Mouse (Mus musculus): ENCODE data around the gene Stk11. TPM values are rescaled to one million over a fixed set of nuclear protein-coding genes. Genes with fewer than 3 reads are reported as not detected.
A peak's percentile ranks its signal among the peaks of the same experiment; 100 is the strongest.

The Stk11 gene
- polyA plus RNA-seq, 1 experiment from 2014 or later: 18.3 TPM

DNA sequence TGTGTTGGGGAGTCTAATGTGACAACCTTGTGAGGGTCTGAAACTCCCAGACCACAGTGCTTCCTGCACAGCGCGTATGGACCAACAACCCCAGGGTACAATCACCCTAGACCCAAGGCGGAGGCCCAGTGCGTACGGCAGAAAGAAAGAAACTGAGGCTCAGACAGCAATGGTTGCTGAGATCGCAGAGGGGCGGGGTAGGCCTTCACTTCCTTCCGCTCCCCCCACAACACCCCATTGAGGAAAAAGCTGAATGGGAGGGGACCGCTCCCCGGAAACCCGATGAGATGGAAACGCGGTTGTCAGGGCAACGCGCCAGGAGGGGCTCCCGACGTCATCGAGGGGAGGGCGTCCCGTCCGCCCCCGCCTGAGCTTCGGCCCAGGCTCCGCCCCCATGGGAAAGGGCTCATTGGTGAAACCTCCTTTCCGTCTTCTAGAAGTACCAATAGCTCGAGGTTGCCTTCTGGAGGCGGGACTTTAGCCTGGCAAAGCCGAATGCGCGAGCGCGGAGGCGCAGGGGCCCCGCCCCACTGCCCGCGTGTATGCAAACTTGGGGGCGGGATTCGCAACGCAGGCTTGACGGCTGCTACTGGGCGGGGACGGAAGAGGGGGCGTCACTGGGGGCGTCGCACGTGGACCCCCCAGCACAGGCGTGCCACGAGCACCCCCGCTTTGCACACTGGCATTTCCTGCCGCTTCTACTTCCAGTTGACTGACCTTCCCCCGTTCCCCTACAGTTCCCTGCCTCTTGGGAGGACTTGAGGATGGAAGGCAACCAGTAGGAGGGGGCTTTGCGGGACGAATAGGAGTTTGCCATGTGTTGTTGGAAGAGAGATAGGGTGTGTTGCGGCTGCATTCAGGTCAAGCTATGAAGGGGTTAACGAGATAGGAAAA lies 44.2 kb downstream of the Stk11 start:
- under 1% methylated on average over 55 of the region's 55 CpGs for WGBS (ENCODE audit: insufficient replicate concordance)
- Histone ChIP-seq H3K27me3 (no peaks in the 10 kb centered on the region), H3K9ac (peak overlapping the region; percentile 74), H3K9me3 (replicated peaks) (no peaks in the 10 kb centered on the region), H3K4me2 (peak overlapping the region; percentile 95), H3K4me3 (replicated peaks) (peak overlapping the region; percentile 59), H3K27ac (peak overlapping the region; percentile 92), H3K36me3 (peaks cover 29% of the 10 kb centered on the region), H3K4me1 (replicated peaks) (peaks cover 95% of the 10 kb centered on the region)
- DNase-seq: peak; percentile 99
- peak; percentile 80 for ATAC-seq (ENCODE audit: low read depth)

DNA sequence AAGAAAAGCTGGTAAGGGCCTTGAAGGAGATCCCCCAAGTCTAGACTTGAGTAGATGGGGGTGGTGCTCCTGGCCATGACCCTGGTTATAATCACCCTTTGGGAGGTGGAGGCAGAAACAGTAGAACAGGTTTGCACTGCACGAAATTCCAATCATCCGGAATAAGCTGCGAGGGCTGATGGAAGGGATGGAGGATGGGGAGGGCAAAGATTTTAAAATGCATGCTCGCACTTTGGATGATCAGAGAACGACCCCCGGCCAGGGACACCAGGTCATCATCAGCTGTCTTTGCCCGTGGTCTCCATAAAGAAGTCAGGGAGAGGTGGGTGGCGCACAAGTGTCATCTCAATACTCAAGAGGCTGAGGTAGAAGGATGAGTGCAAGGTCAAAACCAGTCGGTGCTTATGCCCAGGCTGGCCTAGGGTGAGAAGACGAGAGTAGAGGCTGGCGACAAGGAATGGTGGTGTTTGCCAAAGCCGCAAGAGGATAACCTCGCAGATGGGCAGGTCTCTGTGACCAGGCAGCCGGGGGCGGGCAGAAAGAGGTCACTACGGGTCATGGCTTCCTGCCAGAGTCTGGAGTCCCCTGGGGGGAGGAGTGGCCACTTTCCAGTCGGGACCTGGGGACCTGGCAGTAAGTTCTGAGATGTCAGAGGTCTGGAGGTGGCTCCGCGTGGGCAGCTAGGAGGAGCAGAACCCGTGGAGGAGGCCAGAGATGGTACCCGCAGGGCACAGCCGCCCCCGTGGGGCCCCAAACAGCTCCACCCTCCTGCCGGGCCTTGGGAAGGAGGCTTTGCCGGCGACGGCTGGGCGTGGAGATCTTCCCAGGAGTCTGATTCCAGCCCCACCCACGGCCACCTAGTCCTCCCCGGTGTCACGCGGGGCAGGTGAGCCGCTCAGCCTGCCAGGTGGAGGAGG lies 45.1 kb downstream of the Stk11 start:
- Histone ChIP-seq H3K27ac (peak overlapping the region; percentile 92), H3K36me3 (peaks cover 20% of the 10 kb centered on the region), H3K9me3 (replicated peaks) (no peaks in the 10 kb centered on the region), H3K4me3 (replicated peaks) (peak overlapping the region; percentile 59), H3K27me3 (no peaks in the 10 kb centered on the region), H3K4me2 (peak overlapping the region; percentile 95), H3K9ac (peak overlapping the region; percentile 74), H3K4me1 (replicated peaks) (peaks cover 94% of the 10 kb centered on the region)
- WGBS (ENCODE audit: insufficient replicate concordance): under 1% methylated on average over 33 of the region's 33 CpGs
- DNase-seq (peak; percentile 76), ATAC-seq (ENCODE audit: low read depth) (peak; percentile 42)

DNA sequence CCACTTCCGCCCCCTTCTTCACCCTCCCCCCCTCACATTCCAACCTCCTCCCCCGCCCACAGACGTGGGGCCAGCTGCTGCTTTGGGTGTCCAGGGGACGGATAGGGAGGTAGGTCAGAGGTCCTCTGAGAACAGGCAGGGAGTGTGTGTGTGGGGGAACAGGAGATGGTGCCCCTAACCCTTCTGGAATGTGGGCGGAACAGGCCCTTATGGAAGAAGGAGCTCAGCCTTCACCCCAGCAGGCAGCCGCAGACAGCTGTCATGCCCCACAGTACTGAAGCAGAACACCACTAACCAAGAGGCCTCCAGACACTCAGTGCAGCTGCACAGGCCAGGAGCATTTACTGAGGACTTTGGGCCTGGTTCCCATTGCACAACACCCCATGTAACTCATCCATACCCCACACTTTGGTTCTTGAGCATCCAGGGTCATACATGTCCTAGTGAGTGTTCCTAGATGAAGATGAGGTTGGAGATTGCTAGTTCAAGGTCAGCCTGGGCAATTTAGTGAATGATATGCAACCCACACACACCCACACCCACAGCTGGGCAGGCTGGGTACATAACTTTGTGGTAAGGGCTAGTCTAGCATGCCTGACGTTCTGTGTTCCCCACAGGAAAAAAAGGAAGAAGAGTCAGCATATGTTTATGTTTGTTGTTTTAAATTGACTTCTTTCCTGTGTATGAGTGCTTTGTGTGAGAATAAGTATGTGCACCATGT lies 46.1 kb downstream of the Stk11 start:
- Histone ChIP-seq H3K4me2 (peak overlapping the region; percentile 95), H3K36me3 (peaks cover 10% of the 10 kb centered on the region), H3K9ac (peak overlapping the region; percentile 74), H3K27me3 (no peaks in the 10 kb centered on the region), H3K4me3 (replicated peaks) (peak overlapping the region; percentile 59), H3K4me1 (replicated peaks) (peaks cover 93% of the 10 kb centered on the region), H3K9me3 (replicated peaks) (no peaks in the 10 kb centered on the region), H3K27ac (peak overlapping the region; percentile 92)
- WGBS (ENCODE audit: insufficient replicate concordance): 29% methylated on average over 6 of the region's 7 CpGs
- DNase-seq (no peak), ATAC-seq (ENCODE audit: low read depth) (no peak)

DNA sequence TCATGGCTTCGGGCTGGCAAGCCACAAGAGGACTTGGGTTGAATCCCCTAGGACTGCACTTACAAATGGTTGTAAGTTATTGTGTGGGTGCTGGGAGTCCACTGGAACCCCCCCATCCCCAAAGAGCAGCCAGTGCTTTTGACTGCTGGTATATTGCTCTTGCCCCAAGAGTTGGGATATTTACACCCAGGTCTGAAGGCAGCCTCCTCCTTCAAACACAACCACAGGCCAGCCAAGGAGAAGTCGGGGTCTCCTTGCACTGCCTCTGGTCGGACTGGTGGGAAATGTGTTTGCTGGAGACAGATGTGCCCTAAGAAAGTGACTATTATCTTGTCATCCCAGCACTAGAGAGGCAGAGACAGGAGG lies 46.6 kb downstream of the Stk11 start:
- 63% methylated on average over 3 of the region's 3 CpGs for WGBS (ENCODE audit: insufficient replicate concordance)
- Histone ChIP-seq H3K36me3 (peaks cover 4% of the 10 kb centered on the region), H3K9me3 (replicated peaks) (no peaks in the 10 kb centered on the region), H3K4me3 (replicated peaks) (no peak overlapping the region), H3K9ac (0 out of 2 replicates have a peak overlapping the region, but pooled peaks have one; percentile 14), H3K4me2 (peak overlapping the region; percentile 95; the same call in 1 of the 2 replicates), H3K27ac (peak overlapping the region; percentile 92), H3K4me1 (replicated peaks) (peaks cover 94% of the 10 kb centered on the region), H3K27me3 (no peaks in the 10 kb centered on the region)
- no peak for ATAC-seq (ENCODE audit: low read depth)
- no peak for DNase-seq

DNA sequence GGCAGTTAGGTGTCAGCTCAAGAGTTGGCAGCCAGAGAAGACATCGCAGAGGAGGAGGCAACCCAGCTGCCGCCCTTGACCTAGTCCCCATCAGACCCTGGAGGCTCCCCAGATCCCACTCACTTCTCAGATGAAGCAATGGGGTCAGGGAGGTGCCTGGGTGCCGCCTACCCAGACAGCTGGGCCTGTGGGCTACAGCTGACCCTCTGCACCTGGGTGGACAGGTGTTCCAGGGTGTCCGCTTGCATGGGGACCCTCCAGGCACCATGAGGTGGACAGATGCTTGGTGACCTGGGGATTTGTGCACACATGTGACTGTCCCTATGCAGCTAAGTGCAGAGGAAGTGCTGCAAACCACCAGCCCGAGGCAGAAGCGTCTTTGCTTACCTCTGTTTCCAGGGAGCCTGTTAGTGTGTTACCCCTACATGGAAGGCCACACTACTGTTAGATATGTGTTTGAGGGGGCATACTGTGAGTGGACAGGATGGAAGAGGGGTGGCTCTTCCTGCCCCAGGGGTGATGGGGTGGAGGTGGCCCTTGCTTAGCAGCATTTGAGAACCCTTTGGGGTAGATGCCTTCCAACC lies 47.2 kb downstream of the Stk11 start:
- Histone ChIP-seq H3K36me3 (no peaks in the 10 kb centered on the region), H3K9me3 (replicated peaks) (no peaks in the 10 kb centered on the region), H3K27me3 (no peaks in the 10 kb centered on the region), H3K9ac (0 out of 2 replicates have a peak overlapping the region, but pooled peaks have one; percentile 19), H3K4me3 (replicated peaks) (no peak overlapping the region), H3K27ac (0 out of 2 replicates have a peak overlapping the region, but pooled peaks have one; percentile 92), H3K4me1 (replicated peaks) (peaks cover 89% of the 10 kb centered on the region), H3K4me2 (no peak overlapping the region)
- no peak for ATAC-seq (ENCODE audit: low read depth)
- WGBS (ENCODE audit: insufficient replicate concordance): 66% methylated on average over 6 of the region's 6 CpGs
- no peak for DNase-seq

DNA sequence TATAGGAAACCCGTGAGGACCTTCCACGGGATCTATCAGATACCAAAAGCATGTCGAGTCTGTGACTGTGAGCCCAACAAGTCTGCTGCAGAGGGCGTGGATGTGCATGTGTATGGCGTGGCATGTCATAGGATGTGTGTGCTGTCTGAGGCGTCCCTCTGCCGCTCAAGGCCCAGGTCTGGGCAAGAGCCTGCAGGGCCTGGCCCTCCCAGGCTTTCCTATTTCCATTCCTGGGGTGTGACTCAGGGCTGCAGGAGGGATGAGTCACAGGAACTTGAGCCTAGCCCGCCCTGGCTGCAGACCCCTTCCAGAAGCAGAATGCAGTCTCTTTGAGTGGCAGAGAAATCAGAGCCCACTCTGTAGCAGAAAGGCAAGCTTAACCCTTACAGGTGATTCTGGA lies 48.1 kb downstream of the Stk11 start:
- 65% methylated on average over 8 of the region's 8 CpGs for WGBS (ENCODE audit: insufficient replicate concordance)
- Histone ChIP-seq H3K4me3 (replicated peaks) (no peak overlapping the region), H3K4me2 (peak overlapping the region; percentile 96), H3K9ac (no peak overlapping the region), H3K9me3 (replicated peaks) (no peaks in the 10 kb centered on the region), H3K36me3 (no peaks in the 10 kb centered on the region), H3K27me3 (no peaks in the 10 kb centered on the region), H3K27ac (no peak overlapping the region), H3K4me1 (replicated peaks) (peaks cover 85% of the 10 kb centered on the region)
- DNase-seq (no peak), ATAC-seq (ENCODE audit: low read depth) (no peak)

DNA sequence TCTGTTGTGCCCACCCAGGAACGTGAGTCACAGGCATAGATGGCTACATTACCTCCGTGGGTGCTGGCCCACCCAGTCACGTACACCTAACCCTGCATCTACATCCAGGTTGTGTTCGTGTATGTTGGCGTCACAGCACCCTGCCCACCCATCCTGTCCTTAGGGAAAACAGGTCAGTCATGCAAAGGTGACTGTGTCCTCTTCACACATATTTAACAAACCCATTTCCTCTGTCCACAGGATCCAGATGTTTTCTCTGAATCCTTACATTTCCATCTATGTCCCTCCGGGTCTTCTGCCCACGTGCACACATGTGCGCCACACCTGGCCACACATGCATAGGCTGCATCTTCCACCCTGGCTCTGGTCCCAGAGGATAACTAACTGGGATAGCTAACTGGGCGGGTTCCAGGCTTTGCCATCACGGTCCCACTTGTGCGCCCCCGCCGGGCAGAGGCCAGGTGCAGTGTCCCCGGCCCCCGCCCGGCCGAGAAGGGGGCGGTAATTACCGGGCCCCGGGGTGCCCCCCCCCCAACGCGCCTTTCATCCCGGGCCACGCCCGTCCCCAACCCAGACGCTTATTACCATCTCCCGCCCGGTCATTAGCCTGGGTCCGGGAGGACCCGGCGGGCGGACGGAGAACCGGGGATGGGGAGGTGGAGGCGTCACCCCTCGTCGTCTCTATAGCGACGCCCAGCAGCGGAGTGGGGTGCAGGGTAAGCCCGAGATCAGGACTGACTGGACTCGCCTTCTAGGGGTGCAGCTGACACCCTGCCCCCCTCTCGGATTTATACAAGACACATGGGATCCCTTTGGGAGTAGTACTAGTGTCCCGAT lies 48.8 kb downstream of the Stk11 start:
- Histone ChIP-seq H3K9me3 (replicated peaks) (no peaks in the 10 kb centered on the region), H3K27me3 (no peaks in the 10 kb centered on the region), H3K36me3 (no peaks in the 10 kb centered on the region), H3K27ac (peak overlapping the region; percentile 60), H3K4me3 (replicated peaks) (peak overlapping the region; percentile 62), H3K4me2 (peak overlapping the region; percentile 96), H3K4me1 (replicated peaks) (peaks cover 85% of the 10 kb centered on the region), H3K9ac (peak overlapping the region; percentile 75)
- DNase-seq (no peak), ATAC-seq (ENCODE audit: low read depth) (no peak)
- WGBS (ENCODE audit: insufficient replicate concordance): 13% methylated on average over 44 of the region's 44 CpGs

DNA sequence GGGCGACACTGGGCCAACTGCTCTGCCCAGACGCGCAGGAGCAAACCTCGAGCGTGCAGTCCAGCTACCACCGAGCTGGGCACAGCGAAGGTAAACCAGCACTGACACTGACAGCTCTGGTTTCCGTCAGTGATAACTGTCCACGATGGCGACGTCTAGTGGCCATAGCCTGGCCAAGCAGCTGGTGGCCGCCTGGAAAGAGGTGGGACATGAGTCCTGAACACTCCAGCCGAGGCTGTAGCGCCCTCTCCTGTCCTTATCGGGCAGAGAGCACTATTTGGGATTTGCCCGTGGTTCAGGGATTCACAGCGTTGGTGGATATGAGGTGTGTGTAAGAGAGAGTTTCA lies 49.4 kb downstream of the Stk11 start:
- under 1% methylated on average over 17 of the region's 17 CpGs for WGBS (ENCODE audit: insufficient replicate concordance)
- DNase-seq (peak; percentile 94), ATAC-seq (ENCODE audit: low read depth) (peak; percentile 47)

DNA sequence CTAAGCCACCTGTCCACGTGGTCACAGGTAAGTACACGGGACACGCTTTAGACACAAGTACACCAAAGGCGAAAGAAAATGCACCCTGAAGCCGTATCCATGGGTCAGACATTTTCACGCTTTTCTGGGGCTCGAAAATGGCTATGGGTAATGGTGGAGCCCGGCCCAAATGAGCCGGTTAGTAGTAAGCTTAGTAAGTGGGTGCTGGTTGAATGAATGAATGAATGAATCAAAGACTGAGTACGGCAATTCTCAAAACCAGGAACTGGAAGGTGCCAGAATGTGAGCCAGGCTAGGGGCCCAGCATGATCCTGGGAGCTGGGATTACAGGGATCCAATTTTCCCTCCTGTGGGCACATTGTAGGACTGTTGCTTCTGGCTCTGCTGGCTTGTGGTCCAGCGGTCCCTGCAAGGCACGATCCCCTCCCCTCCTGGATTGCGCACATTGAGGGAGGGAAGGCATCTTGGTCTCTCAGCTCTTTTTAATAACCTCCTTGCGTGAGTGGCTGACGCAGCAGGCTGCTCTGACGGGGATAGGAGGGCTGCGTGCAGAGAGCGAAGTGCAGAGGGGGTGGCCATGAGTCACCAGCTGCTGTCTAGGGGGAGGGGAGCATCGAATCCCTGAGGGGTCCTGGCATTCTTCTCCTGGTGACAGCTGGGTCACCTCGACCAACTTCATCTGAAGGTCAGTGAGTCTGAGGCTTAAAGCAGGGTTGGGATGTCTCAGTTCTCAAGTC lies 50.0 kb downstream of the Stk11 start, which contains the start of gene Cirbp:
Gene Cirbp, plus strand, starts transcription at position 594 of the 737 bp plus-strand sequence.
- ATAC-seq (ENCODE audit: low read depth) (no peak), DNase-seq (no peak)
- 30% methylated on average over 20 of the region's 20 CpGs for WGBS (ENCODE audit: insufficient replicate concordance)
- H3K4me3 ChIP-seq (replicated peaks): peak within 1 kb of the TSS; percentile 83
- peak within 1 kb of the TSS; percentile 84 for H3K27ac ChIP-seq
- peak within 1 kb of the TSS; percentile 96 for H3K4me2 ChIP-seq
- H3K36me3 ChIP-seq: peaks cover 11% of the 10 kb centered on the region
- peaks cover 82% of the 10 kb centered on the region for H3K4me1 ChIP-seq (replicated peaks)
- H3K9me3 ChIP-seq (replicated peaks): 0 out of 2 replicates have a peak, but pooled peaks cover under 1% of the 10 kb centered on the region
- peak within 1 kb of the TSS; percentile 75 for H3K9ac ChIP-seq
- no peaks in the 10 kb centered on the region for H3K27me3 ChIP-seq

More for the DNA sequence above, 49.4 kb downstream of the Stk11 start:
- peak overlapping the region; percentile 62 for H3K4me3 ChIP-seq (replicated peaks)
- H3K27ac ChIP-seq: peak overlapping the region; percentile 60
- peak overlapping the region; percentile 96 for H3K4me2 ChIP-seq
- peak overlapping the region; percentile 75 for H3K9ac ChIP-seq
- peaks cover 87% of the 10 kb centered on the region for H3K4me1 ChIP-seq (replicated peaks)
- no peaks in the 10 kb centered on the region for H3K9me3 ChIP-seq (replicated peaks)
- peaks cover 5% of the 10 kb centered on the region for H3K36me3 ChIP-seq
- H3K27me3 ChIP-seq: no peaks in the 10 kb centered on the region
